Mouse (Mus musculus): ENCODE measurements around the gene Gm5767. TPM values are rescaled to one million over a fixed set of nuclear protein-coding genes. Genes with fewer than 3 reads are reported as not detected.

The Gm5767 gene
- polyA plus RNA-seq (2012) = not detected in 2 replicates

DNA sequence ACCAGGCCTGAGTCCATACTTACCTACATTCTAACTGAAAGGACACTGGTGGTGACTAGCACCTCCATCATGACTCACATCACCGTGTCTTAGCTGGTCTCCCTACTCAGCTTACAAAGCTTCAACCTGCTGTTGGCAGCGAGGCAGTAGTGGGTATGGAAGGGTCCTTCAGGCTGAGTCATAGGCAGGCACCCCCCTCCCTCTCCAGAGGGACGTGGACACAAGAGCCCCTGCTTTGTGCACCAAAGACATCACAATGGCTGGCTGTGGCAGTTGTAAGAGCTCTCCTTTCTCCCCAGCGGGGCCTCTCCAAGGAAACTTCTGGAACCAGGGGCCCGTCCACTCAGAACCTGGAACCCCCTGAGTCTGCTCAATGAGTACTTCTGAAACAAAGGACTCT is at the start of gene Gm5767:
Gene Gm5767, plus strand, starts transcription at position 301 of the 400 bp plus-strand sequence.

DNA sequence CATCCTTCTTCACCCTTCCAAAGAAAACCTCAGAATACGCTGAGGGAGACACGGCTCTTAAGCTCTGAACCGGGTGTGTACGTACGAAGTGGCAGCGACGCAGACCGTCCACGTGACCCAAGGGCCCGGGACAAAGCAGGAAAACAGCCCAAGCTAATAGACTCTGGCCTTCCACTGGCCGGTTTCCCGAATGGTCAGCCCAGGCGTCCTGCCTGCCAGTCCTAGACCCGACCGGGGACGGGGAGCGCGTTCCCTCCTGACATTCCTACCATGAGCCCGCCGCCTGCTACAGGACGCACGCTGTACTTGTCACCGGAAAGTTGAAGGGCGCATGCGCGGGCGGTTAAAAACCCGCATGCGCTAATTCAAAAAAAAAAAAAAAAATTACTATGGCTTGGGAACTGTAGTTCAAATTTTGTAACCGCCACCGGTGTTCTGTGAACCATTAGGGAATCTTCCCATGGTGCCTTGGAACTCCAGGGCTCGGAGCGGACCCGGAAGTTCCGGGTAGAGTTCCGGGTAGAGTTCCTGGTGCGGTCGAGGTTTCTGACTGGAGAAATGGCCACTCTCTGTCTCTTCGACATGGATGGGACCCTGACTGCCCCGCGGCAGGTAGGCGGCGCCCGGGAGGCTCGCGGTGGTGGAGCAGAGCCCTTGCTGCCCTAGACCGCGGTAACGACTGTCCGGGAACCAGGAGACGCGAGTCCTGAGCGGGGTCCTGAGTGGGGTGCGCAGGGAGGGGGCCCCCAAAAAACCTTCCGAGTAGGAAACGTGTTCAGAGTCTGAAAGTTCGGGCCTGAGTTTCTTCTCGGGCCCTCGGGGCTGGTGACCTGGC is 43.1 kb upstream of the Gm5767 start, which contains the start of the genes Pmm2 and Tmem186:
Gene Pmm2, plus strand, starts transcription at position 458 of the 835 bp plus-strand sequence.
Gene Tmem186, minus strand, starts transcription at position 496 of the 835 bp plus-strand sequence.

GRCm38 (mm10) chr16:8671551-8672349 is 8.8 kb upstream of the Gm5767 start, which contains the start of gene Carhsp1:
Gene Carhsp1 (minus strand): TSS chr16:8672155.

Other genes with a start within 250 kb of the Gm5767 start
- 25.2 and 31.1 TPM in 2 replicates for gene Mettl22, start 210.0 kb upstream of the Gm5767 start, polyA plus RNA-seq (2012)
- 0.02 and 0.13 TPM in 2 replicates for gene Abat, start 167.3 kb upstream of the Gm5767 start, polyA plus RNA-seq (2012)
- 22.5 and 26.0 TPM in 2 replicates for gene Pmm2, start 43.1 kb upstream of the Gm5767 start, polyA plus RNA-seq (2012)
- gene Tmem186, start 43.1 kb upstream of the Gm5767 start, polyA plus RNA-seq (2012) = 4.2 and 5.0 TPM in 2 replicates
- 19.1 and 20.0 TPM in 2 replicates for gene Carhsp1, start 8.6 kb upstream of the Gm5767 start, polyA plus RNA-seq (2012)
- 22.1 and 29.4 TPM in 2 replicates for gene Usp7, start 111.5 kb downstream of the Gm5767 start, polyA plus RNA-seq (2012)
- 17.0 and 26.2 TPM in 2 replicates for gene 1810013L24Rik, start 149.3 kb downstream of the Gm5767 start, polyA plus RNA-seq (2012)